Mouse (Mus musculus) frontal cortex, postnatal 25 days (tissue): ENCODE data around the gene Cebpb.
A peak's percentile ranks its signal among the peaks of the same experiment; 100 is the strongest.

Experiments used
- DNase-seq, 2 experiments: peaks; one replicate each; pipeline ENCODE4 v3.0.0; 2022; ENCODE audit warnings: low spot score in 2 of 2

Cebpb gene

DNA sequence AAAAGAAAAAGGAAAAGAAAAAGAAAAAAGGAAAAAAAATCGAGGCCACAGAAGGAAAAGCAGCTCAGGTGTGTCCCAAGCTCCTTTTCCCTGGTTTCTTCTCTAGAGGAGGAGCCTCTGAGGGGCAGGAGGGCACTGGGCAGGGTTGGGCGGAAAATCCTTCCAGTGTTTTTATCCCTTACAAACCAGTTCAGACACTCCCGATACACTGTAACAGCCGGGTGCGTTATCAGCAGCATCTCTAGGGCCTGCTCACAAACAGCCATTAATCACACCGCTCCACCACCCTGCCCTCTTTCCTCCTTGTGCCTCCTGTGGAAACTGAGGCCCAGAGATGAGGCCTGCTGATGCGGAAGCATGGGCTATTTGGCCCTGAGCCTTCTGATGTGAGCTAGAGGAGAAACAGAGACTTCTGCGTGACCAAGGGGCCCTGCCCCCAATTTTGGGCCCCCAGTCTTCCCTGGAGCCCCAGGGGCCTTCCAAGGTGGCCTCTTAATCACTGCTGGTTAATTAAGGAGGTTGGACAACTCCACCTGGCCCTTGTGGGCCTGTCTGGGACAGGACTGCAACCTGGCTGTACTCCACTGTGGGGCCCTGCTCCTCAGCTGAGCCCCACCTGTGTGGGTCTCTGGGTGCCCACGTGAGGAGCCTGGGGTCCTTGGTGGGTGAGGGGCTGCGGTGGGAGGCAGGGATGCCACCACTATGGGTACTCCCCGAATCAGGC lies 32.6 kb downstream of the Cebpb start:
- no peak for DNase-seq

GRCm38 (mm10) chr2:167722538-167722937 lies 33.8 kb downstream of the Cebpb start:
- DNase-seq = no peak

DNA sequence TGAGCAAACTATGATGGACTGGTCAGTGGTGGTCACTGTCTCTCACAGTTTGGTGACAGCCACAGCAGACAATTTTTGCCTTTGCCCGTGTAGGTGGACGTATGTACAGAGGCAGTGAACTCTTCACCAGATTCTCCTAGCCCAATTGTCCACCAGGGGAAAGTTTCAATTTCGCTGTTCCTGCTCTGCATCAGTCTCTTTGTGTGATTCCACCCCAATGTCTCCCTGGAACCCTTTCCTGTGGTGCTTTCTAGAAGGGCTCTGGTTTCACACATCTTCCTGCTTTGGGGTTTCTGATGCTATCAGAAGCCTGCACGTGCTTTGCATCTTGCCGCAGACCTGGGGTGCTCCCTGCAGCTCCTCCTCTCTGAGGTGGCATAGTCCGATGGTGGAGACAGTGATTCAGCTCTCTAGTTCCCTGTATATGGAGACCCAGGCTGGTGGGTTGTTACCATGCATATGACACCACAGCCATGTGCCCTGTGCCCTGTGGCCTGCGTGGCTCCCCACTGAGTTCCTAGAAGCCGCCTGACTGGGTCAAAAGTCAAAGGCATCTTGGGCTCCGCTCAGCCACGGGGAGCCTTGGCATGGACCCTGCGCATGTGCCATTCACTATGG lies 35.0 kb downstream of the Cebpb start:
- no peak for DNase-seq

DNA sequence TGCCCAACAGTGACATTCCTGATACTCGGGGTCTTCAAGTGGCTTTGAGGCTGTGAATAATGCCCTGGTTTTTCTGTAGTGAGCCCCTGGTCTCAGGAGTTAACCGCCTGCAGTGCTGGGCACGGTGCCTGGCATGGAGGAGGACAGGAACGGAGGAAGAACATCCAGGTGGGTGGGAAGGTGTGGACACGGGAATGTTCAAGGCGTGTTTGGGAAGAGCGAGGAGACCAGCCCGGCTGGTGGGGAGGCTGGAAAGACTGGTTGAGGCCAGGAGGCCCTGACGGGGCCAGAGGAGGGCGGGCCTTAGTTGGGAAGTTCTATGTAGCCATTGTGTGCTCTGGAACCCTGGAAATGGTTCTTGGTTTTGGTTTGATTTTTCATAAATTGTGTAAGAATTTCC lies 37.2 kb downstream of the Cebpb start:
- DNase-seq = no peak

GRCm38 (mm10) chr2:167727161-167727560 lies 38.4 kb downstream of the Cebpb start:
- peak; percentile 11 to 14 for DNase-seq

DNA sequence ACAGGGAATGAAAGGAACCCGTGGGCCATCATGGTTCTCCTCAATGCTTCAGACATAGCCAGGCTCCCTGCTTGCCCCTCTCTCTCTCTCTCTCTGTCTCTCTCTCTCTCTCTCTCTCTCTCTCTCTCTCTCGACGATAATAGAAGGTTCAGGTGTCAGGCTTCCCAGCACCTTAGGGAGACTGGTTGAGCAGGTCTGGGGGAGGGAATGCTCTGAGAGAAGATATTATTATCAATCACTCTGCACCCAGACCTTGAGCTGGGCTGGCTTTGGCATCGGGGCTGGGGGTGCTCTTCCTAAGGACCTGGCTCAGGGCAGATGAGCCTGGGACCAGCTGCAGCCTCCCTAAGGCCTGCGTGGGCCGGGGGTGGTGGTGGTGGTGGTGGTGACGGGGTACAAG lies 41.3 kb downstream of the Cebpb start:
- no peak for DNase-seq

DNA sequence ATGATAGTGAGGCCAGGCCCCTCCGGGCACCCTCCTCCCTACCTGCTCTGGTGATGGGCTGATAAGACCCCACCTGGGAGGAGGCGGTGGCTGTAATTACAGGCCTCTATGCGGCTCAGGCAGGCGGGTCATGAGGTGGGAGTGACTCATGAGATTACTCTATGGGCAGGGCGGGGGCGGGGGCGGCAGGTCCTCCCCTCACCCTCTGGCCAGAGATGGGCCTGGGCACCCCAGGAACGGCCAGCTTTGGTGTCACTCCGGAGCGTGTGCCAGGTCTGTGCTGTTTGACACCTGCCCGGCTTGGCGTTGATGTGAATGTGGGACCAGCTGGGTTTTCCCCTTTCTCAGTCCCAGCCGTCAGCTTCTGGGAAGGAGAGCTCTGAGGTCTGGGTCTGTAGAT lies 42.4 kb downstream of the Cebpb start:
- DNase-seq = no peak

DNA sequence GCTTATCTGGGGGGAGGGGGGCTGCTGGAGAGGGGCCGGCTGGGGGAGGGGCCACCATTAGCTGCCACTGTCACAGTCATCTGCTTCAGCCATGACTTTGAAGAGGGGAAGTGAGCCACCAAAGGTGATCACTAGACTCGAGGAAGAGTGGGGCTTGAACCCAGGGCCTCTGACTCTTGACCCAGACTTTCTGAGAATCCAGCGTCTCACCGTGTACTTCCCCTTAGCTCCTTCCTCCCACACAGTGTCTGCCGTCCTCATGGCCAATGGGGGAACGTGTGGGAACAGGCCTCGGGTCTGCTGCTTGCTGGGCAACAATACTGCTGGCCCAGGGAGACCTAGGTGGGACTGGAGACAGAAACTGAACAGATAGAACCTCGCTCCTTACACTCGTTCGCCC lies 46.1 kb downstream of the Cebpb start:
- DNase-seq = no peak

GRCm38 (mm10) chr2:167739030-167739429 lies 50.3 kb downstream of the Cebpb start:
- DNase-seq = no peak
